Mouse (Mus musculus) stomach, postnatal 0 days (tissue): ENCODE measurements at regions not wholly inside any gene's neighbourhood (a gene's known extent, or its start where the extent isn't known, plus 50 kb on each side); places are given as distances from the start of the nearest gene placed in this dataset.

Source experiments
- CTCF ChIP-seq: IDR thresholded peaks from 2 replicates; pipeline ENCODE4 v1.5.1; 2016; ENCODE audit warnings: antibody characterized with exemption, low read depth, mild to moderate bottlenecking, moderate library complexity
- EP300 ChIP-seq: optimal IDR thresholded peaks from 2 replicates; pipeline ENCODE3; 2016; ENCODE audit warnings: antibody characterized with exemption

- no peak for TF ChIP-seq CTCF
- no peak for TF ChIP-seq EP300
Measured at GRCm38 (mm10) chrX:12358026-12358425, 197.9 kb upstream of the Bcor start.
